Mouse (Mus musculus) hindbrain, postnatal 0 days (tissue): Measurements from ENCODE around the gene Rem1. TPM values are rescaled to one million over a fixed set of nuclear protein-coding genes. Genes with fewer than 3 reads are reported as not detected.

ENCODE experiments used
- ATAC-seq: fragments of 200-750 bp; cut with Nextera tagmentation; 2 replicates; pipeline ENCODE4 v1.8.0; 2017; ENCODE audit warnings: mild to moderate bottlenecking, moderate TSS enrichment, moderate library complexity
- DNase-seq: peaks from one replicate; pipeline ENCODE4 v3.0.0-alpha.2; 2015; ENCODE audit warnings: low spot score
- H3K27ac ChIP-seq: fragments of 300-500 bp; sonication (generic); 2 replicates; pipeline ENCODE4 v1.5.1; 2014; ENCODE audit warnings: mild to moderate bottlenecking
- H3K27me3 ChIP-seq: fragments of 300-500 bp; sonication (generic); 2 replicates; pipeline ENCODE4 v1.6.1; 2014; ENCODE audit warnings: low read length, mixed read lengths; ENCODE audit not compliant: insufficient read depth
- H3K36me3 ChIP-seq: fragments of 300-500 bp; sonication (generic); 2 replicates; pipeline ENCODE4 v1.6.1; 2014; ENCODE audit warnings: low read length, mixed read lengths; ENCODE audit not compliant: insufficient read depth
- H3K4me1 ChIP-seq: fragments of 300-500 bp; sonication (generic); 2 replicates; pipeline ENCODE4 v1.6.1; 2014; ENCODE audit warnings: antibody characterized with exemption, low read length, mixed read lengths; ENCODE audit not compliant: insufficient read depth
- H3K4me2 ChIP-seq: fragments of 300-500 bp; sonication (generic); 2 replicates; pipeline ENCODE4 v1.6.1; 2014; ENCODE audit warnings: low read depth, mild to moderate bottlenecking, low read length, moderate library complexity, mixed read lengths
- H3K4me3 ChIP-seq: fragments of 300-500 bp; sonication (generic); 2 replicates; pipeline ENCODE4 v1.5.1; 2014; ENCODE audit warnings: low read length
- H3K9ac ChIP-seq: fragments of 300-500 bp; sonication (generic); replicated peaks from 2 replicates; pipeline ENCODE4 v1.6.1; 2014; ENCODE audit warnings: mild to moderate bottlenecking, low read length, moderate library complexity, mixed read lengths
- H3K9me3 ChIP-seq: fragments of 300-500 bp; sonication (generic); 2 replicates; pipeline ENCODE4 v1.6.1; 2016; ENCODE audit warnings: low read length, mixed read lengths
- CTCF ChIP-seq: IDR thresholded peaks from 2 replicates; pipeline ENCODE4 v1.5.1; 2016; ENCODE audit warnings: antibody characterized with exemption, control low read depth, low read depth
- WGBS: fragments of 180-500 bp; shearing (Covaris S2); extraction: QIAGEN DNeasy Blood & Tissue Kit; methylation state at CpG from one replicate; pipeline ENCODE4 v1.1.7; 2014; 5-methylcytosine and 5-hydroxymethylcytosine counted together
- polyA plus RNA-seq: library from polyadenylated mRNA; unstranded; fragments of >200 nt; fragmentation: Nextera tagmentation; extraction: Ambion mirVana; gene quantifications from 2 replicates; pipeline ENCODE4 v1.2.1, GENCODE M21; 2015
- total RNA-seq: library from RNA; depleted of rRNA; stranded (reverse); fragments of >200 nt; gene quantifications from 2 replicates; pipeline ENCODE4 v1.2.3, GENCODE M21; 2014

The Rem1 gene
- total and polyA plus RNA-seq, 2 experiments from 2014 or later, result 0.65 to 1.0 TPM

DNA sequence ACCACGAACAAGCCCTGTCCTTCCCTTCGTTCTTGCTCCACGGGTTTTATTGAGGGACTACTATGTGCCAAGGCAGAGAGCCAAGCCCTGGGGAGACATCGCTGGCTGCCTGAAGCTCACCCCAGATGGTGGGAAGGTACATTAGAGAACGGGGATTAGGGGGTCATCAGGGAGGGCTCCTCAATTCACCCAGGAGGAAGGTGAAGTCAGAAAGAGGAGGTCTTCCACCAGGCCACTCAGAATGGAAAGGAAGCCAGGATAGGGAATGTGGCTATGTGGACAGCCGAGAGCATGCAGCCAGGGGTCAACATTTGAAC is 10.2 kb downstream of the Rem1 start:
- Histone ChIP-seq H3K9ac (no peak overlapping the region), H3K4me2 (no peak overlapping the region), H3K27me3 (no peaks in the 10 kb centered on the region), H3K27ac (no peak overlapping the region), H3K4me1 (0 out of 2 replicates have a peak, but pooled peaks cover 4% of the 10 kb centered on the region), H3K36me3 (no peaks in the 10 kb centered on the region), H3K9me3 (no peaks in the 10 kb centered on the region), H3K4me3 (no peak overlapping the region)
- TF ChIP-seq CTCF, result no peak
- ATAC-seq, result no peak
- no peak for DNase-seq
- WGBS, result 76% methylated on average over 6 of the region's 6 CpGs

DNA sequence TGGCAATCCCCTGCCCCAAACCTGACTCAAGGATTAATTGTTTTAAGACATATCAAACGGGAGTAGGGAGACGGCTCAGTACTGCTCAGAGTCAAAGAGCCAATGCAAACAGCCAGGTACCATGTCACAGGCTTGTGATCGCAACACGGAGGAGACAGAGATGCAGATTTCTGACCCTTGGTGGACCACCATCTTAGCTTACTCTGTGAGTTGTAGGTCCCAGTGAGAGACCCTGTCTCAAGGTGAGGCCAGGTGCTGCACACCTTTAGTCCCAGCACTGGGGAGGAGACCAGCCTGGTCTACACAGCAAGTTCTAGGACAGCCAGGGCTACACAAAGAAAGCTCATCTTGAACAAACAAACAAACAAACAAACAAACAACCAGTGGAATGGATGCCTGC is 10.6 kb downstream of the Rem1 start:
- no peak for DNase-seq
- H3K4me2 ChIP-seq, result no peak overlapping the region
- WGBS, result 93% methylated on average over 4 of the region's 4 CpGs
- no peak overlapping the region for H3K4me3 ChIP-seq
- no peak for ATAC-seq
- H3K4me1 ChIP-seq, result 0 out of 2 replicates have a peak, but pooled peaks cover 4% of the 10 kb centered on the region
- H3K36me3 ChIP-seq, result no peaks in the 10 kb centered on the region
- no peaks in the 10 kb centered on the region for H3K27me3 ChIP-seq
- no peak overlapping the region for H3K9ac ChIP-seq
- no peak for TF ChIP-seq CTCF
- no peaks in the 10 kb centered on the region for H3K9me3 ChIP-seq
- H3K27ac ChIP-seq, result no peak overlapping the region

DNA sequence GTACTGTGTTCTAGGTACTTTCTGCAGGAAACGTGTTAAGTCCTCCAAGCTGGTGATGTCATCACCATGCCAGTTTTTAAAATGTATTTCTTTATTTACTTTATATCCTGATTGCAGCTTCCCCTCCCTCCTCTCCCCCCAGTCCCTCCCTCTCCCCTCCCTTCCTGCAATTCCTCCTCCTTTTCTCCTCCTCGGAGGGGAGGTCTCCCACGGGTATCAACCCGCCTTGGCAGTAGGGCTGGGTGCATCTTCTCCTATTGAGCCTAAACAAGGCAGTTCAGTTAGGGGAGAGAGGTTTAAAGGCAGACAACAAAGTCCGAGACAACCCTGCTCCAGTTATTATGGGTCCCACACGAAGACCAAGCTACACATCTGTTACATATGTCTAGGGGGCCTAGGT is 12.1 kb downstream of the Rem1 start:
- Histone ChIP-seq H3K4me2 (no peak overlapping the region), H3K27me3 (no peaks in the 10 kb centered on the region), H3K9ac (no peak overlapping the region), H3K4me1 (no peaks in the 10 kb centered on the region), H3K36me3 (no peaks in the 10 kb centered on the region), H3K9me3 (no peaks in the 10 kb centered on the region), H3K27ac (no peak overlapping the region), H3K4me3 (no peak overlapping the region)
- no peak for DNase-seq
- 51% methylated on average over 6 of the region's 6 CpGs for WGBS
- ATAC-seq, result no peak
- TF ChIP-seq CTCF, result no peak

DNA sequence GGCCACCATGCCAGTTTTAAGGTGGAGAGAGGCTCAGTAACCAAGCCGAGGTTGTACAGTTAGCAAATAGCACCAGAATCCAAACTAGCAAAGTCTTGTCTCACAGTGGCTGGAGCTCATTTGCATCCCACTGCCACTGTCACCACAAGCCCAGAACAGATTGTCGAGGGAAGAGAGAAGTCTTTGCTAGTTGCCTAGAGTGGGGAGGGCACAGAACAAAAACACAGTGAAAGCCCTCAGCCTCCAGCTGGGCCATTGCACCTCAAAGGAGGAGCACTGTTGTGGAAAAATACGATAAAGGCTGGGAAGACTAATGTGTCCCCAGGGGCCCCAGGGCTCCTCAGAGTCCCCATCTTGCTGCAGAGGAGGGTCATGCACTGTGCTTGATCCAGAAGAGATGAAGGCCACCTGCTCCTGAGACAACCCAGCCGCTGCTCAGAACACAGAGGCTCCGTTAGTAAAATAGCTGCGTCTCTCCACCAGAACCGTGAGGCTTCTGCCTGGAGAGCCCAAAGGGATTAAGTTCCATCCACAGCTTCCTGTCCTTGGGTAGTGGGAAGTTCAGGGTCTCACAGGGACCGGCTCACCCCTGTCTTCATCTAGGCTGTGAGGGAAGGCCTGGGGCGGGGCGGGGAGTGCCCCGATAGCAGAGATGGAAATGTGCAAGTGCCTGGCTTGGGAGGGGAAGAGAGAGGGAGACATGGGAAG is 12.8 kb downstream of the Rem1 start:
- no peak for ATAC-seq
- no peaks in the 10 kb centered on the region for H3K4me1 ChIP-seq
- no peak overlapping the region for H3K4me3 ChIP-seq
- 8% methylated on average over 11 of the region's 11 CpGs for WGBS
- TF ChIP-seq CTCF, result no peak
- no peaks in the 10 kb centered on the region for H3K27me3 ChIP-seq
- DNase-seq, result no peak
- no peak overlapping the region for H3K9ac ChIP-seq
- no peaks in the 10 kb centered on the region for H3K36me3 ChIP-seq
- no peaks in the 10 kb centered on the region for H3K9me3 ChIP-seq
- H3K4me2 ChIP-seq, result no peak overlapping the region
- H3K27ac ChIP-seq, result no peak overlapping the region

DNA sequence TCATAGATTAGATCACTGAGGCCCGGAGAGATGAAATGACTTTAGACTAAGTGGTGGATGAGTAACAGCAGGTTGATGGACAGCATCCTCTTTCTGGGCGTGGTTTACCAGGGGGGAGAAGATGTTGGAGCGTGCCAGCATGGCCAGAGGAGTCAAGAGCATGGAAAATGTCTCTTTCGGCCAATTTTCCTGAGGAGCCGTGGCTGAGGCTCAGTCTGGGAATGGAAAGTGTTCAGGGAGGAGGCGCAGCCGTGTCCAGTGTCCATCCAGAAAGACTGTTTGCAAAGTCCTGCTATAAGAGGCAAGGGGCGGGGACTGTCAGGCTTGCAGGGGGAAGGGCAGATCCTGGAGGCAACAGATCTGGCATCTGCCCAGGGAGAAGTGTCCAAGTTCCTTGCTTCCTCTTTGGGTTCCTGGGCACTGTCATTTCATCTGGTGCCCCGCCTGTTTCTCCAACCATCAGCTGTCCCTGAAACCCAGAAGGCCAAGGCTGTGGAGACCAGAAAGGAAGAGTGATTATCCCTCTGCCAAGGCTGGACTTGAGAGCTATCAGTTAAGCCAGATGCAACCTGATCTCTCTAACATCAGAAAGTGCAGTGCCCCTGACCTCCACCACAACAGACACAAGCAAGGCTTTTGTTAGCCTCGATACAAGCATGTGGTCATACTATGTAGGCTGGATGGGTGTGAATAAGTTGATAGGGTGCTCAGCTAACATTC is 26.3 kb downstream of the Rem1 start:
- Histone ChIP-seq H3K4me2 (no peak overlapping the region), H3K27ac (no peak overlapping the region), H3K4me3 (no peak overlapping the region), H3K9ac (no peak overlapping the region), H3K36me3 (no peaks in the 10 kb centered on the region), H3K9me3 (no peaks in the 10 kb centered on the region), H3K4me1 (peaks cover 4% of the 10 kb centered on the region; the same call in 1 of the 2 replicates), H3K27me3 (no peaks in the 10 kb centered on the region)
- DNase-seq (no peak), ATAC-seq (no peak)
- WGBS, result 64% methylated on average over 10 of the region's 10 CpGs
- TF ChIP-seq CTCF, result no peak

DNA sequence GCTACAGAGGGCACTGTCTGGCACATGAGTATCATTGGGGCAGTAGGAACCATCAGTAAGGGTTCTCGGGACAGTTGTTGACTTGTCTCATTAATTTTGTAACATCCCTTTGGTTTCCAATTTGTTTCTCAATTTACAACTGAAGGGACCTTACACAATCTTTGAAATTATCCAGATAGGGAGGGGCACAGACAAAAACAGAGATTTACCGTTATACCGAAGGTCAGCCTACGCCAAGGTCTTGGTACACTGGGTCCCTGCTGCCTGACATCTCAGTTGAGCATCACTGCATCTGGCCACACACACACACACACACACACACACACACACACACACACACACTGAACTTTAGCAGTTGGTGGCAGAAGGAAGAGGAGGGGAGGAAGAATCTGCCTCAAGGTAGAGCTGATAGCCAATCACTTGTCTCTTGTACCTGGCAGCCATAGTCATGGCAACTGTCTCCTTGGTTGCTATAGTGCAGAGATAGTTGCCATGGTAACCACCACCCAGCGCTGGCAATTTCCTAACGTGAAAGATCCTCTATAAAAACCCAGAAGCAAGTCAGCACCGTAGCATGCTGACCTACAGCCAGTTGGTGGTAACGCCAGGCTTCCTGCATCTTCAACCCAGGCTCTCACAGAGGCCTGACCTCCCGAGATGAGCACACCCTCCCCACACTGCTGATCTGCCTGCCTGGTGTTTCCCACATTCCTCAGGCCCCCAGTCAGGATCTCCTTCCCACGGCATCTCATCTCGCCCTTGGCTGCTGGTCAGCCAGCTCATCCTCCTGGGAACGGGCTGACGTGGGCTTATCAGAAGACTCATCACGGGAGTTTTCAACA is 27.3 kb downstream of the Rem1 start:
- Histone ChIP-seq H3K36me3 (no peaks in the 10 kb centered on the region), H3K4me3 (no peak overlapping the region), H3K27me3 (no peaks in the 10 kb centered on the region), H3K4me2 (peak overlapping the region; percentile 31; the same call in 1 of the 2 replicates), H3K9me3 (no peaks in the 10 kb centered on the region), H3K27ac (peak overlapping the region; percentile 77), H3K4me1 (peaks cover 4% of the 10 kb centered on the region; the same call in 1 of the 2 replicates), H3K9ac (no peak overlapping the region)
- ATAC-seq (peak; percentile 92), DNase-seq (peak; percentile 91)
- WGBS, result 28% methylated on average over 14 of the region's 14 CpGs
- TF ChIP-seq CTCF, result no peak
